Mouse (Mus musculus) adipocyte (in vitro differentiated cells): ENCODE results near the gene S100a3.

Experiments
- DNase-seq: peaks from one replicate; pipeline ENCODE4 v3.0.0-alpha.2; 2016; ENCODE audit warnings: low spot score

S100a3 gene

GRCm38 (mm10) chr3:90626266-90627021 is 66.1 kb downstream of the S100a3 start:
- no peak for DNase-seq

DNA sequence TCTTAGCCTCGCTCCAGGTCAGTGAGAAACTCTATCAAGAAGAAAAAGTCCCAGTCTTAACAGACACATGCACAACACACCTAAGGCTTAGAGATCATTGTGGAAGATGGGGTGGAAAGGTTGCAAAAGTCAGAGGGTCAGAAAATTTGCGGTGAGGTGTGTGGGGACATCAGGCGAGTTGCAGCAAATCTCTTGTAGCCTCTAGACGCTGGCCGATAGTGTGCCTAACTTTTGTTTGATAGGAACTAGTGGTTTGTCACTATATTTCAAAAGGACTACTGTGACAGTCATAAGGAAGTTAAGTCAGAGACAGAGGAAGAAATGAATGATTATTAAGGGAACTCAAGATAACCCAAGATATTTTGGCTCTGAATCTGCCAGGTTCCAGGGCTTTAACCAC is 67.0 kb downstream of the S100a3 start:
- DNase-seq, result no peak

DNA sequence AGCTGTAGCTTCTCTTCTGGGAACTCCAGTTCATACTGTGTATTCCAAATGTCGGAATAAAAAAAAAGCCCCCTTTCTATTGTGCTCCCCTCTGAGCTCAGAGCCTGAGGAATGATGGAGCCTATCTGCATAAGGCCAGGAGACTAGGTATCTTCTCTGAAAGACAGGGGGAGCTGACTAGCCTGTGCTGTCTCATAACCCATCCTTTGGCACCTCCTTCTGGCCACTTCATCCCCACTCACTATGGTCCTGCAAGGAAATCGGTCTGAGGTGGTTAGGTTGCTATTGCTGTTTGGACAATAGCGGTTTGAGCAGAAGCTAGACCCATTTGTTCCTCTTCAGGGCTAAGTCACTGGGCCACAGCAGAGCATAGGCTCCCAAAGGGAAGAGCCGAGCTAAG is 67.4 kb downstream of the S100a3 start:
- peak; percentile 61 for DNase-seq

- DNase-seq, result no peak
Observed at GRCm38 (mm10) chr3:90629298-90629697, 68.9 kb downstream of the S100a3 start.

- no peak for DNase-seq
Observed at GRCm38 (mm10) chr3:90631984-90632383, 71.6 kb downstream of the S100a3 start.

DNA sequence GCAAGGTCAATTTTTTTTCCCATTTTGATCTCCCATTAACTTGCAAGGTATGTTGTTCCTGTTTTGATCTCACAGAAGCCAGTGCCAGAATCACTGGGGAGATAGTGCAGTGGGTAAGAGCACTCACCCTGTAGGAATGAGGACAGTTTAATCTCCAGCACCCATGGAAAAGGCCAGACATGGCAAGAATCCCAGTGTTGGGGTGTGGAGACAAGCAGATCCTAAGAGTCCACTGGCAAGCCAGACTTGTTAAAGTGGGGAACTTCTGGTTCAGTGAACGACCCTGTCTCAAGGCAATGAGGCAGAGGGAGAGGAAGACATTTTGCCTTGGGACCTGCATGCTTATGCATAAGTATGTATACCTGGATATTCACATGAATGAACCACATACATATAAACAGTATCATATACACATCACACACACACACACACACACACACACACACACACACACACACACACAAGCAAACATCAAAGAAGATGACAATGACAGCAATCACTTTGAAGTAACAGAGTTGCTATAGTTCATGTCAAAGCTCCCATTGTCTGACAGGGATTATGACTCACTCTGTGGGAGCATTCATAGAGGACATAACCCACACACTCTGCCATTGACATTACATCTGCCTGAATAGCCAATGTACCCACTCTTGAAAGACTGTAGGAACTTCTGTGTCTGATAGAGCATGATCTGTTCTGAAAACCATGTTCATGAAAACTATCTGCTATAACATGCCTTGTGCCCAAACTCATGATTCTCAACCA is 78.3 kb downstream of the S100a3 start:
- DNase-seq, result no peak

DNA sequence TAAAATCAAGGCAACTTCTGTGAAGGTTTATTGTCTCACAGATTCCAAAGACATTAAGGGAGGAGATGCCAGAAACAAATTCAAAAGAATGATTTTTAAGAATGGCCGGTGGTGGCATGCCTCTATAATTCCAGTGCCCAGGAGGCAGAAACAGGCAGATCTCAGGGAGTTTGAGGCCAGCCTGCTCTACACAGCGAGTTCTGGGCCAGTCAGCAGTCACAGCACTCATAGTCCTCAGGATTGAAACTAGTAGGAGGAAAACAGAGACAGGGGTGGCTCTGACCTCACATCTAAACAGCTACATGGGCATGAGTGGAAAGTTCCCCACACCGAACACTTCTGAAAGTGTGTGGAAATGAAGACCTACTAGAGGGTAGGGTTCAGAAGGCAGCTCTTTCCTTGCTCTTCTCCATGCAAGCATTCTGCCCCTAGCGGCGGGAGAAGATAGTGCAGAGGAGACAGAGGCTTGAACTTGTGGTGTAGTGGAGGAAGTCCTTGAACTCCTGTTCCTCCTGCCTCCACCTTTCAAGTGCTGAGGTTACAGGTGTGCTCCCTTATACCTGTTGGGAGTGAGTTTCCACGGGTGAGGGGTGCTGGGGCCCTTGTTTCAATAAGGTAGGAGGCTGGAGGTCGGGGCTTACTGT is 79.3 kb downstream of the S100a3 start:
- DNase-seq, result no peak

DNA sequence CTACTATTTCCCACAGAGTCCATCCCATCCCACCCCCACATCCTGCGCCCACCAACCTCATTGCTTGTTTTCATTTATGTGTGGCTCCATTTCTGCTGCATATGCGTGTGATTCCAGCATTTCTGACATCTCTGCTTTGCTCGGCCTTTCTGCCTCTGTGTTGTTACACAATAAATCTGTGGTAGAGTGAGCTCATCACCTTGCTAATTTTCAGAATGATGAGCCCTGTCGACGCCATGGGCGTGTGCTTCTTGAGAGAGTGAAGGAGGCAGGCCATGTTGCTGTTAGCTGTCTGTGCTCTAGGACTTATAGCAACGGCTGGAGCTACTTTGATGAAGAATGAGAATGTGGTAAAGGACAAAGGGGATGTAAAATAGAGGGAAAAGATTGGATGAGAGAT is 80.6 kb downstream of the S100a3 start:
- no peak for DNase-seq

DNA sequence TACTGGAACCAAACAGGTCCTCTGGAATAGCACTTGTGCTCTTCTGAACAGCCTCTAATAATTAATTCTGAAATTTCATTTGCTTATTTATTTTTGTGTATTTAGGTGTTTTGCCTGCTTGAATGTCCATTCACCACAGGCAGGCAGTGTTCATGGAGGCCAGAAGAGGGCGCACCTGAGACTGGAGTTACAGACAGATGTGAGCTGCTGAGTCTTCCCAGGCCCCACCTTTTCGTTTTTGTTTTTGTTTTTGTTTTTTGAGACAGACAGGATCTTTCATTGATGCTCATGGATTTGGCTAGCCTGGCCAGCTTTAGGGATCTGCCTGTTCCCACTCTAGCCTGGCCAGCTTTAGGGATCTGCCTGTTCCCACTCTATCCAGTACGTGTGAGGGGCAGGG is 83.8 kb downstream of the S100a3 start:
- peak; percentile 54 for DNase-seq

DNA sequence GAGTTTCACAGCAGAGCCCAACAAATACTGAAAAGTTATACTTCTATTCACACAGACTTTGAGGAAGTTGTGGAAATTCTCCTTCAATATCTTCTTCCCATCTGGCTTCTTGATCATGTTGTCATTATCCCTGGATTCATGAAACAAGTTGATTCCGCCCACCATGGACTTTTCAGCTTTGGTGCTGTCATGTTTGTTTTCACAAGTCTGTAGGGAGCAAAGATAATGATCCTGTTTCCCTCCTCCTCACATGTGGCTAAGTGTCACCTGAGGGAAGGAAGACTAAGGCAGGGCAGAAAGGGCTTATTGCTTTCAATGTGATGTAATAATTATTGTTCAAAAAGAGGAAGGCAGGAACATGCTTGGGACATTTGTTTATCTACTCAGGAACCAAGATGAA is 86.9 kb downstream of the S100a3 start:
- no peak for DNase-seq

- DNase-seq, result no peak
Observed at GRCm38 (mm10) chr3:90648981-90649380, 88.6 kb downstream of the S100a3 start.

- no peak for DNase-seq
Observed at GRCm38 (mm10) chr3:90649832-90650231, 89.5 kb downstream of the S100a3 start.
